Mouse (Mus musculus) limb, embryonic 13.5 days (tissue): ENCODE measurements around the gene Ddx11. TPM values are rescaled to one million over a fixed set of nuclear protein-coding genes. Genes with fewer than 3 reads are reported as not detected.

Experiments used
- ATAC-seq: fragments of 200-750 bp; cut with Nextera tagmentation; 2 replicates; pipeline ENCODE4 v1.8.0; 2017; ENCODE audit warnings: low read depth, moderate number of reproducible peaks, moderate TSS enrichment; ENCODE audit not compliant: low FRiP score
- H3K27ac ChIP-seq: fragments of 300-500 bp; sonication (generic); 2 replicates; pipeline ENCODE4 v1.5.1; 2015; ENCODE audit warnings: inconsistent platforms, mild to moderate bottlenecking, moderate library complexity
- H3K27me3 ChIP-seq: fragments of 300-500 bp; sonication (generic); 2 replicates; pipeline ENCODE4 v1.6.1; 2015; ENCODE audit warnings: mild to moderate bottlenecking, inconsistent platforms
- H3K36me3 ChIP-seq: fragments of 300-500 bp; sonication (generic); 2 replicates; pipeline ENCODE4 v1.6.1; 2015; ENCODE audit warnings: inconsistent platforms, mild to moderate bottlenecking, moderate library complexity
- H3K4me1 ChIP-seq: fragments of 300-500 bp; sonication (generic); 2 replicates; pipeline ENCODE4 v1.6.1; 2015; ENCODE audit warnings: inconsistent platforms
- H3K4me2 ChIP-seq: fragments of 300-500 bp; sonication (generic); replicated peaks from 2 replicates; pipeline ENCODE4 v1.6.1; 2015; ENCODE audit warnings: inconsistent platforms, mild to moderate bottlenecking, moderate library complexity
- H3K4me3 ChIP-seq: fragments of 300-500 bp; sonication (generic); 2 replicates; pipeline ENCODE4 v1.5.1; 2015; ENCODE audit warnings: moderate library complexity, mild to moderate bottlenecking, inconsistent platforms
- H3K9ac ChIP-seq: fragments of 300-500 bp; sonication (generic); 2 replicates; pipeline ENCODE4 v1.6.1; 2015; ENCODE audit warnings: mild to moderate bottlenecking, inconsistent platforms
- H3K9me3 ChIP-seq: fragments of 300-500 bp; sonication (generic); 2 replicates; pipeline ENCODE4 v1.6.1; 2016; ENCODE audit warnings: inconsistent platforms
- WGBS: fragments of 180-500 bp; shearing (Covaris S2); methylation state at CpG from one replicate; pipeline ENCODE4 v1.1.7; 2015; 5-methylcytosine and 5-hydroxymethylcytosine counted together
- polyA plus RNA-seq: library from polyadenylated mRNA; unstranded; fragments of >200 nt; fragmentation: Nextera tagmentation; extraction: Ambion mirVana; gene quantifications from 2 replicates; pipeline ENCODE4 v1.2.1, GENCODE M21; 2015

Ddx11 gene
- polyA plus RNA-seq, 1 experiment from 2014 or later = 25.9 TPM

DNA sequence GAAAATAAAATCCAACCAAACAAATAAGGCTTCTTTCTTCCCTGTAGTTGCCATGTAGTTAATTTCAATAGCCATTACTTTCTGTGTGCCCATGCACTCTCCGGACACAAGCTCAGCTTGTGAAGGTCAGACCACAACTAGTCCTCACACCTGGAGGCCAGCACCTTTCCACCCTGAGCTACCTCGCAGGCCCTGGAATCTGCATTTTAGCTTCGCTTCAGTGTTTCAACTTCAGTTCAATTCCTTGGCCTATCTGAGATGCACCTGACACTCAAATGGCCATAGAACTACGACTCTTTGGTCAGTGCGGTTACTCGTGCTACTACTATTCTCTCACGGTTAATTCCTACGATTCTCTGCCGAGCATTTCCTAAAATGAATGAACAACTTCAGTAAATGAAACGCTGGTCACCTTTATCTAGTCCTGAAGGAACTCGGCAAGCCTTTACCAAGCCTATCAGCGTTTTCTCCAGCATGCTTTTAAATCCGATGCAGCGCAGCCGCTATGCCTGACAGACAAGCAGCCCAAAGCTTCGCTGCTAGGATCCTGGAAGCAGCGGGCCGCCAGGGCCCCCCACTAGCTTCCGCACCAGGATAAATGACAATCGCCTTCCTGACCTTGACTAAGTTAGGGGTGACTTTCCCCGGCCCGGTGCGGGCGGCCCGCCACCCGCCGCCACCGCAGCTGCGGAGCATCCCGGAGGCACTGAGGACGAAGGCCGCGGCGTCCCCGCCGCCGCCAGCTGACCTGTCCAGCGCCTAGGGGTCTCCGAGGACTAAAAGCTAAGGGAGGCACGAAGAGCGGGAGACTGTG, 22.5 kb upstream of the Ddx11 start:
- Histone ChIP-seq H3K9ac (peak overlapping the region; percentile 98), H3K4me2 (peak overlapping the region; percentile 96), H3K4me3 (peak overlapping the region; percentile 97), H3K27ac (peak overlapping the region; percentile 88), H3K4me1 (peaks cover 14% of the 10 kb centered on the region), H3K9me3 (no peaks in the 10 kb centered on the region), H3K36me3 (0 out of 2 replicates have a peak, but pooled peaks cover 2% of the 10 kb centered on the region), H3K27me3 (no peaks in the 10 kb centered on the region)
- ATAC-seq = peak; percentile 58; the same call in 1 of the 2 replicates
- WGBS = 2% methylated on average over 41 of the region's 41 CpGs

DNA sequence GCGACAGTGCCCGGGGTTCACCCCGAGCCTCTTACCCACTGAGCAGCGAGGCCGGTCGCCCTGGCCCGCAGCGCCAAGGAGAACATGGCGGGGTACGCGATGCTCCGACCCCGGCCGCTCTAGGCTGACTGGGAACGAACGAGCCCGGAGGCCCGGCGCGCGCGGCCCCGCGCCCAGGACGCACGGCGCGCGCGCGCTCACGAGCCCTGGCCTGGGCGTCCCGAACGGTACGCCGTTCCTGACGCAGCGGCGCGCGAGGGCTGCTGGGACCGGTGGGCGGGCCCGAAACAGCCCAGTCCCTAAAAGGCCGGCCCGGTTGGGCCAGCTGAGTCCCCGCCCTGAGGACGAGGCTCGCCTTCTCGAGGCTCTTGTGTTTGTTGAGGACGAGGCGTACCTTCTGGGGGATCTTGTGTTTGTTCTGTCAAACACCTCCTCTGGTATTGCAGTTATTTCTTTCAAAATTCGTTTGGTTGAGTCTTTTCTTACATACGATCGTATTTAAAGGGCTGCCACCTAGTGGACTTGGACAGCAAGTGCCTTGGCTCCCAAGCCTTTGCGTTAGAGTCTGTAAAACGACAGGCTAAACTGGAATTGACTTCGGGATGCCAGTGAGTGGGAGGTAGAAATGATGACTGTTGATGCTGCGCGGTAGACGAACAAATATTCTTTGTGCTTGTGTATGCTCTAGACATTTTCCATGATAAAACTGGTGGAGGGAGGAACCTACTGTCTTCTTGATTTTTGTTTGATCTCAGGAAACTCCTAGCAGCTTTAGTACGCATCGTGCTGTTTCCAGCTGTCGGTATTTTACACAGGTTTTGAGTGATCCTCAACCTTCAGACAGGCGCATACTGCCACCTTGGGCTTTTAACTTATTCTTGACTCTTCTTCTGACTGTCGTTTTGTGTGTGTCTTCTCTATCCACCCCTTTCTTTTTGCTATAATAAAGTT, 21.7 kb upstream of the Ddx11 start, which contains the start of gene Ndufv2:
Ndufv2 (minus strand) TSS at position 180 of the 951 bp plus-strand sequence.
- peak; percentile 99 for ATAC-seq
- H3K9ac ChIP-seq = peak within 1 kb of the TSS; percentile 98
- no peaks in the 10 kb centered on the region for H3K9me3 ChIP-seq
- under 1% methylated on average over 67 of the region's 67 CpGs for WGBS
- no peaks in the 10 kb centered on the region for H3K27me3 ChIP-seq
- peak within 1 kb of the TSS; percentile 97 for H3K4me3 ChIP-seq
- 0 out of 2 replicates have a peak, but pooled peaks cover 2% of the 10 kb centered on the region for H3K36me3 ChIP-seq
- H3K4me2 ChIP-seq = peak within 1 kb of the TSS; percentile 96
- H3K4me1 ChIP-seq = peaks cover 14% of the 10 kb centered on the region
- peak within 1 kb of the TSS; percentile 89 for H3K27ac ChIP-seq

DNA sequence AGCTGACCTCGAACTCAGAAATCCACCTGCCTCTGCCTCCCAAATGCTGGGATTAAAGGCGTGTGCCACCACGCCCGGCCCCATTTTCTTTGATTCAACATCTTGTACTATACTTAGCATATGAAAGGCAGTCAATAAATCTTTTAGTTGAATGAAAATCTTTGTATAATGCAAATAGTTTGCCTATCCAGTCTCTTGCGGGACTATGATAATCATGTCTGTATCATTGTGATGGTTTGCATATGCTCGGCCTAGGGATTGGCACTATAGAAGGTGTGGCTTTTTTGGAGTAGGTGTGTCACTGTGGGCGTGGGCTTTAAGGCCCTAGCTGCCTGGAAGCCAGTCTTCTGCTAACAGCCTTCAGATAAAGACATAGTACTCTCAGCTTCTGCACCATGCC, 19.2 kb upstream of the Ddx11 start:
- Histone ChIP-seq H3K9ac (no peak overlapping the region), H3K36me3 (no peaks in the 10 kb centered on the region), H3K4me3 (no peak overlapping the region), H3K27ac (no peak overlapping the region), H3K4me2 (no peak overlapping the region), H3K4me1 (peaks cover 14% of the 10 kb centered on the region), H3K9me3 (no peaks in the 10 kb centered on the region), H3K27me3 (no peaks in the 10 kb centered on the region)
- 86% methylated on average over 7 of the region's 7 CpGs for whole genome bisulfite sequencing
- ATAC-seq = no peak

DNA sequence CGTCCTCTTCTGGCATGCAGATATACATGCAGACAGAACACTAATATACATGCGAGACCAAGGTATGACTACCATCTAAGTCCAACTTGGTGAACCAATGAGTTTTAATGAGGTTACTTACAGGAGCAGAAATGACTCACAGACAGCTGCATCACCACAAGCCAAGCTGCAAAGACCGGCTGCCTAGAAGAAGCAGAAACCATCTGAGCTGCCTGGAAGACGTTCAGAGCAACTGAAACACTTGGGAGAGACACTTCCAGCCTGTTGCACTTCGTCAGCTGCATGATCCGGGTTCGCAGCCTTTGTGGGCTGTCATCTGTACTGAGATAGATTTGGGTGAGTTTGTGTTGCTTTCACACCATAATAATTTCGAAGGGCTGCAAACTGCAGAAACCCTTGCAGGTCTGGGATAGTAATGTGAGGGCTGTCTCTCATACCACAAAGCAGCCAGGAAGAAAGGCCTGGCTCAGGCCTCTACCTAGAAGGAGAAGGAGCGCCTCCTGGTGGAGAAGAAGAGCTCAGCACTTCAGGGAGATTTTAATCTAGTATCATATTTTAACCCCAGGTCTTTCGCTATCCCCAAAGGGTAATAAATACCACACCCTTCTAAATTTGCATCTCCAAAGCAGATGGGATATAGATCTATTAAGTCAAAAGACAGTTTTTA, 16.6 kb upstream of the Ddx11 start:
- Histone ChIP-seq H3K27me3 (no peaks in the 10 kb centered on the region), H3K9ac (no peak overlapping the region), H3K4me1 (peaks cover 9% of the 10 kb centered on the region; the same call in 1 of the 2 replicates), H3K4me3 (no peak overlapping the region), H3K9me3 (no peaks in the 10 kb centered on the region), H3K27ac (no peak overlapping the region), H3K36me3 (no peaks in the 10 kb centered on the region), H3K4me2 (no peak overlapping the region)
- no peak for ATAC-seq
- 55% methylated on average over 10 of the region's 10 CpGs for WGBS

DNA sequence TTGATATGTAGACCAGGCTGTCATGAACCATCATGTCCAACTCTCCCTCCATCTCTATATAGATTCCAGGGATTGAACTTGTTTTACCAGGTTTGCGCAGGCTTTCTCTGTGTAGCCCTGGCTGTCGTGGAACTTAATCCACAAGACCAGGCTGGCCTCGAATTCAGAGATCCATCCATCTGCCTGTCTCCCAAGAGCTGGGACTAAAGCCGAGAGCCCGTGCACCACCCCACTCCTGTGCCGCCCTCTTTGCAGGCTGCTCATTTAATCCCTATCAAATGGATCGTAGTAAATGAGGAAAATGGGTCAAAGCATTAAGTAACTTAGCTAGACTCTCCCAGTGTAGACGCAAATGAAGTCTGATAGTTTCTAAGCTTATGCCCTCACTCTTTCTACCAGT, 15.9 kb upstream of the Ddx11 start:
- ATAC-seq = no peak
- Histone ChIP-seq H3K27ac (no peak overlapping the region), H3K4me3 (no peak overlapping the region), H3K27me3 (no peaks in the 10 kb centered on the region), H3K9me3 (no peaks in the 10 kb centered on the region), H3K36me3 (no peaks in the 10 kb centered on the region), H3K4me1 (peaks cover 15% of the 10 kb centered on the region), H3K4me2 (no peak overlapping the region), H3K9ac (0 out of 2 replicates have a peak overlapping the region, but pooled peaks have one; percentile 25)
- WGBS = 65% methylated on average over 8 of the region's 8 CpGs

DNA sequence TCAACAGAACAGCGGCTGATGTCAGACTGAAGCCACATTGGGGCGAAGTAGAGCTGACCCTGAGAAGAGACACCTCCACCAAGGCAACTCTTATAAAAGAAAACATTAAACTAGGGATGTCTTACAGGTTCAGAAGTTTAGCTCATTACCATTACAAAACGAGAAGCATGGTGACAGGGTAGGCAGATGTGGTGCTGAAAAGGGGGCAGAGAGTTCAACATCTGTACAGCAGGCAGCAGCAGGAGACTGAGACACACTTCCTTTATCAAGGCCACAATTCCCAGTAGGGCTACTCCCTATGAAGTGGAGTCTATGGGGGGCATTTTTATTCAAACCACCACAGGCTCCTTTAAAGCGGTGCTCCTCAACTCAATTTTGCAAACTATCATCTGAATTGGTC, 15.1 kb upstream of the Ddx11 start:
- Histone ChIP-seq H3K27ac (no peak overlapping the region), H3K4me1 (peaks cover 20% of the 10 kb centered on the region), H3K4me2 (no peak overlapping the region), H3K36me3 (no peaks in the 10 kb centered on the region), H3K27me3 (no peaks in the 10 kb centered on the region), H3K4me3 (no peak overlapping the region), H3K9ac (no peak overlapping the region), H3K9me3 (no peaks in the 10 kb centered on the region)
- no peak for ATAC-seq
- 73% methylated on average over 4 of the region's 4 CpGs for WGBS

DNA sequence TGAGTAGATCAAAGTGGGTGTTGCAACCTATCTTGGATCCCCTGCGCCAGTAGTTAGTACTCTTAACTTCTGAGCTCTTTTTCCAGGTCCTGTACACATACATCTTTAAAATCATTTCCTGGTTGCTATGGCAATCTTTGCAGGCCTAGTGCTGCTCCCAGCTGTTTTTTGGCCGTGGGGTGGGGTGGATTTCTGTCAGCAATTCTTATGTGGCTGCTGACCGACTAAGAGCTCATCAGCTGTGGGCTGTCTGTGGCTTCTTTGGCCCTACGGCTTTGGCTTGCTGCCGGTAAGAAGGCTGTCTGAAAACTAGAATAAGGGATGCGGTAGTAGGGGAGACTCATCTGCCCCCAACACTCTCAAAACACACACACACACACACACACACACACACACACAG, 12.6 kb upstream of the Ddx11 start:
- peak overlapping the region; percentile 85 for H3K4me3 ChIP-seq
- H3K27me3 ChIP-seq = no peaks in the 10 kb centered on the region
- H3K4me1 ChIP-seq = peaks cover 20% of the 10 kb centered on the region
- H3K36me3 ChIP-seq = peaks cover 21% of the 10 kb centered on the region
- no peaks in the 10 kb centered on the region for H3K9me3 ChIP-seq
- no peak overlapping the region for H3K27ac ChIP-seq
- peak overlapping the region; percentile 71 for H3K4me2 ChIP-seq
- WGBS = 45% methylated on average over 6 of the region's 6 CpGs
- no peak for ATAC-seq
- H3K9ac ChIP-seq = peak overlapping the region; percentile 82

DNA sequence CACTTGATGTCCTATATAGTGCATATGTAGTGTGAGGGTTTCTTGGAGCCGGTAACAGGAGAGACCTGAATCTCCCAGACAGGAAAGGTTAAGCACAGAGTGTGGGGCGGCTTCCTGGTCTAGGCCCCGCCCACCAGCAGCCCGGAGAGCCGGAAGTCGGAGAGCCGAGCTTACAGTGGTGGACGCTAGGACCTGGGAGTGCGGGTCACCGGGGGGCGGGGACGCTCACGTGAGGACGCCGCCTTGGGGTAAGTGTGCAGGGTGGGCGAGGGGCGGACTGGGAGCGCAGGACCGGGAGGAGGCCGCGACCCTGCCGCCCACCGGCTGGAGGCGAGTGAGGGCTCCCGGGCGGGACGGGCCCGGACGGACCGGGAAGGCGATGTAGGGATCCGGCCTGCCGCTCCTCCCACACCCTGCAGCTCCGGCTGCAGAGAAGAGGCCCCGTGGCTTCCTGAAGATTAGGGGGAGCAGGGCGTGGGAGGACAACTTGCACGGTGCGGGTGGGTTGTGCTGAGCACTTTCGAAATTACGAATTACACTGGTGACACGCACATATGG, 11.8 kb upstream of the Ddx11 start, which contains the start of gene Washc1:
Washc1 (plus strand) TSS at position 144 of the 558 bp plus-strand sequence.
- Histone ChIP-seq H3K4me1 (peaks cover 20% of the 10 kb centered on the region), H3K9me3 (no peaks in the 10 kb centered on the region), H3K27me3 (no peaks in the 10 kb centered on the region), H3K4me3 (peak within 1 kb of the TSS; percentile 85), H3K9ac (peak within 1 kb of the TSS; percentile 82), H3K36me3 (peaks cover 29% of the 10 kb centered on the region), H3K4me2 (peak within 1 kb of the TSS; percentile 71), H3K27ac (peak within 1 kb of the TSS; percentile 78)
- ATAC-seq = peak; percentile 98
- WGBS = under 1% methylated on average over 38 of the region's 41 CpGs

DNA sequence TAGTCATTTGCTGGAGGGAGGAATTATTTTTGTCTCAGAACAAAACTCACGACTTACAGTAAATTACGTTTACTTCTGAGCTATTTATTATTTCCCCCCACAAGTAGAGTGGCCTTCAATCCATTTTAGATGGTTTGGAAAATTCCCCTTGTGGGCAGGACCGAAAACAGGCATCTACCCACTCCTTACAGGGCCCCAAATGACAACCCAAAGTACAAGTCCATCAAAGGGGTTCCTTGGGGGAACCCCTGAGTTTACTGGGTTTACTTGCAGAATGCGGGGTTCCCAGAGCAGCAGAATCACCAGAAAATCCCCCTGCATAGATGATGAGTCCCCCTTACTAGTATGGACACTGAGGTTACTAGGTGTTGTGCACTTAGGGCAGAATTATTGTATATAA, 11.2 kb upstream of the Ddx11 start:
- no peak for ATAC-seq
- peak overlapping the region; percentile 78; the same call in 1 of the 2 replicates for H3K27ac ChIP-seq
- H3K4me2 ChIP-seq = peak overlapping the region; percentile 71
- H3K27me3 ChIP-seq = no peaks in the 10 kb centered on the region
- peak overlapping the region; percentile 82 for H3K9ac ChIP-seq
- H3K36me3 ChIP-seq = peaks cover 36% of the 10 kb centered on the region
- 35% methylated on average over 4 of the region's 4 CpGs for WGBS
- H3K4me3 ChIP-seq = peak overlapping the region; percentile 85
- H3K4me1 ChIP-seq = peaks cover 20% of the 10 kb centered on the region
- H3K9me3 ChIP-seq = no peaks in the 10 kb centered on the region

DNA sequence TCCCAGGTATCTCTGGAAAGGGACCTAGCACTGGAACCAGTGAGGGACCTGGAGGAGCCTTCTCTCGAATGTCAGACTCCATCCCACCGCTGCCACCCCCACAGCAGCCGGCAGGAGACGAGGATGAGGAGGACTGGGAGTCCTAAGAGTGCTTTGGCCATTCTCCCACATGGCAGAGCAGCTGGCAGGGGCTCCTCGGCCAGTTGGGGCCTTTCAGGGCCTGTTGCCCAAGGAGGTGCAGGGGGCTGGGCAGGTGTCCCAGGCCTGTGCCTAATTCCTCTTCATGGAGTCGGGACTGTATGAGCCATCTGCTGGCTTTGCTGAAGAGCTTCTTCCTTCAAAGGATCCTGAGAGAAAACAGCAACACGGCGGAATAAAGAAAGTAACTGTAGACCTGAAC, 4.3 kb upstream of the Ddx11 start:
- H3K9me3 ChIP-seq = no peaks in the 10 kb centered on the region
- H3K4me1 ChIP-seq = peaks cover under 1% of the 10 kb centered on the region; the same call in 1 of the 2 replicates
- no peak overlapping the region for H3K9ac ChIP-seq
- H3K4me3 ChIP-seq = no peak overlapping the region
- no peak overlapping the region for H3K4me2 ChIP-seq
- ATAC-seq = no peak
- no peak overlapping the region for H3K27ac ChIP-seq
- H3K36me3 ChIP-seq = peaks cover 64% of the 10 kb centered on the region
- 87% methylated on average over 8 of the region's 8 CpGs for WGBS
- no peaks in the 10 kb centered on the region for H3K27me3 ChIP-seq

DNA sequence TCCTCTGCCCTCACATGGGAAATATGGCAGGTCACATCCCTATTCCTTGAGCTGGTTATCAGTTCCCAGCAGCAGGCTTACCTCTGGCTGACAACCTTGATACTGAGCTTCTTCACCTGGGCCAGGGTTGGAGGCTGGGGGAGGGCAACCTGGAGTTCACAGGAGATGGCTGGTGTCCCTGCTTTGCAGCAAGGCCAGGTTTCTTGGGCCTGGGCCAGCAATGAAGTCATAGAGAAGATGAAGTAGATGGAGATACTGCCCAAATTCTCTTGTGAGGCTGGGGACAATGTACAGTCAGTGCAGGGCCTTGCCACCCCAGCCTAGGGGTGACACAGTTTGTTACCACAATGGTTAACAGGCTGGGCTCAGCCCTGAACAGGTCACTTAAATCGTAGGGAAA, 2.6 kb upstream of the Ddx11 start:
- H3K9ac ChIP-seq = no peak overlapping the region
- no peak overlapping the region for H3K27ac ChIP-seq
- no peaks in the 10 kb centered on the region for H3K9me3 ChIP-seq
- no peak overlapping the region for H3K4me3 ChIP-seq
- H3K4me2 ChIP-seq = no peak overlapping the region
- H3K27me3 ChIP-seq = no peaks in the 10 kb centered on the region
- 73% methylated on average over 1 of the region's 1 CpGs for WGBS
- peaks cover 16% of the 10 kb centered on the region for H3K4me1 ChIP-seq
- no peak for ATAC-seq
- H3K36me3 ChIP-seq = peaks cover 47% of the 10 kb centered on the region
